Mouse (Mus musculus): ENCODE results near the gene Krt76.
A peak's percentile ranks its signal among the peaks of the same experiment; 100 is the strongest.

The Krt76 gene

DNA sequence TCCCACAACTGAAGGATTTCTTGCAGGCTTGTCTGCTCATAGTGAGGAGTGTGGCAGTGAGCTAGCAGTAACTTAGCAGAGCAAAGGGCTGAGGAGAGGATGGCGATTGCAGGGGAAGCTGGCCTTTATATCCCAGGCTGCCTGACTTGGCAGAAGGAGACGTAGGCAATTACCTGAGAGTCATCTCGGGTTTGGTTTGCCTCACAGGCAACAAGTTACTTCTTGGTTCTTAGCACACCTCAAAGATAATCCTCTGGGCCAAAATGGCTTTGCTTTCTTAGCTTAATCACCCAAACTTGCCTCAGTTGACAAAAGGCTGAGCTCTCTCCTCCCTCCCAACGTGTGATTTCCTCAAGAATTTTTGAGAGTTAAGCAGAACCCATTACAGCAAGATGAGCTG lies at the start of gene Krt76:
Gene Krt76, minus strand, starts transcription at position 101 of the 400 bp plus-strand sequence.
- DNase-seq (ENCODE audit: low read depth), result no peak

DNA sequence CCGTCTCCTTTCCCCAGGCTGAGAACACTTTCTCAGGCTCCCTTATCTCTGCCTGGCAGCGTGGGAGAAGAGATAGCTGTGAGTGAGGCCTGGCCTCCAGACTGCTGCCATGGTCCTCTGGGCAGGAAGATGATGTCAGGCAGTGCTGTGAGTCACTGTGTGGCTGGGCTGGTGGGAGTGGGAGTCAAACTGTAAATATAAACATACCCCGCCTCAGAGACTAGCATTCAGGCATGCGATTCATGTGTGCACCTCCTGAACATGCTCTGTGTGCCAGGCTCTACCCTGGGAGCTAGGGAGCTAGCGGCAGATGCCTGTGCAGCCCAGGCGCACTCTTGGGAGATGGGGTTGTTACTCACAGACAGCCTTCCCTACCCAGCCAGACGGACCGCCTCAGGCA lies 49.2 kb upstream of the Krt76 start:
- peak; percentile 48 for DNase-seq (ENCODE audit: low read depth)

DNA sequence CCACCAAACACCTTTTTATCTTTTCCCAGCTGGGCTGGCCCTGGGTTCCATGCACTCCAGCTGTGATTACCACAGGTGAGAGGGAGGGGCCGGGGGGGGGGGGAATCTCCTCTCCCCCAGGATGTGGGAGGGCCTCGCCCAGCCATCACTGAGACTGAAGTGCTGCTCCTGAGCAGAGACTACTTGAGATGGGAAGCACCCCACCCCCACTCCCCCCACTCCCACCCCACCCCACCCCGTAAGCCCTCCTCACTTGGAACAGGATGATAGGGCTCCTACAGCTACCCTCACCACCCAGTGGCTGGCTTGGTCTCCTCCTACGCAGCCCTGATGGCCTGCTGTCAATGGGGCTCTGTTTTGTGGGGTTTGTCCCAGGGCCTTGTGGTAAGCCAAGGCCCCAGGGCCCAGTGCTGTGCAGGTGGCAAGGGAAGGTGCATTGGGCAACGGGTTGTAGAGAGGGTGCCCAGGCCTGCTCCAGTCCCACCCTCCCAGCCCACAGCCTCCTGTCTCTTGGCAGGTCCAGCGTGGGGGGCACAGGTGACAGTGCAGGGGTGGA lies 47.6 kb upstream of the Krt76 start, which contains the start of gene Krt79:
Gene Krt79, minus strand, starts transcription at position 51 of the 556 bp plus-strand sequence.
- DNase-seq (ENCODE audit: low read depth), result no peak

DNA sequence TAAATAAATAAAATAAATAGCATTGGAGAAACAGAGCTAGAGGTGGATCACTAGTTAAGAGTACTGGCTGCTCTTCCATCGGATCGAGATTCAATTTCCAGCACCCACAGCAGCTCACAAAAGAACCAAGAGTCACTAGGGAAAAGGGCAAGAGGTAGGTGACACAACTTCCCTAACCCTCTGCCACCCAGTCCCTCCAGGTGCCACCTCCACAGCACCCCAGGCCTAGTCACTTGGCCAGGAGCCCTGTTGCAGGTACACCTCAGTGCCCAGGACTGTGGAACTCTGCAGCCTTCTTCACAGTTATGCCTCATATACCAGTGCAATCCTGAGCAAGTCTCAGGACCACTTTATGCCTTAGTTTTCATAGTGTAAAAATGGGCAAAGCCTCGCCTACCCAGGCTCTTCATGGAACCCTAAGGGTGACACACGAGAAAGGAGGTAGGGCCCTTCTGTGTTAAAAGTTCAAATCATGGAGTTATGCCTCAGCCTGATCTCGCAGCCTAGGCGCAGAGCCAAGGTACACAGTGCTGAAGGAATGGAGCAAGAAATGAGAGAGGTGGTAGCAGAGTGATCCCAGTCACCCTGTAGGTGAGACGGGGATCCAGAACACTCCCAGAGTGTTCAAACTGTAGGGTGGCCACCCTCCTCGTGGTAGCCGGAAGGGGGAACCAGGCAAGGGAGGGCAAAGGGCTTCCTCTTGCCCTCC lies 46.0 kb upstream of the Krt76 start:
- no peak for DNase-seq (ENCODE audit: low read depth)

DNA sequence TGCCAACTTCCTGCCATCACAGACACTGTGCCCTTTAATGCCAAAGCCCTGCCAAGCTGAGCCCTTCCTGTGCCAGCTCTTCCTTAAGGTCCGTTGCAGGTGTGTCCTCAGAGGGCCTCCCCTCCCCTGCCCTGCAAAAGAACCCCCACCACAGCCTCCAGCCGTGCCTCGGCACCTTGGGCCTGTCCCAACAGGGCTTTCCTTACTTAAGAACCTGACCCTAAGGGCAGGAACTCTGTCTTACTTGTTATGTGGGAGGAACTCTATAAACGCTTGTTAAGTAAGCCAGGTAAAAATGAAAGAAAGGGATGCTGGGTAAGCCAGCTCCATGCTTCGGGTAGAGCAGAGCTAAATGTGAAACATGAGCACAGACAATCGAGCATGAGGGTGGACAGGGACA lies 40.3 kb upstream of the Krt76 start:
- DNase-seq (ENCODE audit: low read depth), result no peak

DNA sequence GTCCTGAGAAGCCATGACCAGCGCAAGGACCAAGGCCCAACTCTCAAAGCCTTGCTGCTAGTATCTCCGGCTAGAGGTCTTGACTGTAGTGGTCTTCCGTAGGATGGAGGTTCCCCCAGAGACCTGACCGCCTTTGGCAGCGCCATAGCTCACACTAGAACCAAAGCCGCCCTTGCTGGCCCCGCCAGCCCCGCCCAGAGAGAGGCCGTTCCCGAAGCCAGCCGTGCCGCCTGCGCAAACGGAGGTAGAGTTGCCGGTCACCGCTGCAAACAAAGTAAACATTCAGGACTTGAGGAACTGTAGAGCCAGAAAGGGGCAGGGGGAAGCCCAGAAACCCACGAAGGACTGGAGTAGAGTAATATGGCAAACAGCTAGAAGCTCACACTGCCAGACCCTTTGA lies 36.9 kb upstream of the Krt76 start:
- no peak for DNase-seq (ENCODE audit: low read depth)

DNA sequence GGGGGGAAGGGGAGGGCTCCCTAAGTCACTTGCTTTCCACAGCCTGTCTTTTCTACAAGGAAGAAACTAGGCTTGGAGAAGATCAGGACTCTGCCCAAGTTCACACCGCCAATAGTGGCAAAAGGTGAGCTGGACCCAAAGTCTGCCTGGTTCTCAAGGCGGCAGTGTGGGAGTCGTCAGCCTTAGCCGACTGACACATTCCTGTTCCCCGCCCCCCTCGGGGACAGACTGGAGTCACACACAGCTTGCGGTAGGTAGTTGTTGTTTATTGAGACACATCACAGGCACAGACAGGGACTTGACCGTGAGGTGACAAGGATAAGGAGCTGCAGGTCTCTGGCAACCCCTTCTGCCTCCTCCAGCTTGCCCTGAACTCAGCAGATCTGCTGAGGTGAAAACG lies 36.4 kb upstream of the Krt76 start:
- no peak for DNase-seq (ENCODE audit: low read depth)

DNA sequence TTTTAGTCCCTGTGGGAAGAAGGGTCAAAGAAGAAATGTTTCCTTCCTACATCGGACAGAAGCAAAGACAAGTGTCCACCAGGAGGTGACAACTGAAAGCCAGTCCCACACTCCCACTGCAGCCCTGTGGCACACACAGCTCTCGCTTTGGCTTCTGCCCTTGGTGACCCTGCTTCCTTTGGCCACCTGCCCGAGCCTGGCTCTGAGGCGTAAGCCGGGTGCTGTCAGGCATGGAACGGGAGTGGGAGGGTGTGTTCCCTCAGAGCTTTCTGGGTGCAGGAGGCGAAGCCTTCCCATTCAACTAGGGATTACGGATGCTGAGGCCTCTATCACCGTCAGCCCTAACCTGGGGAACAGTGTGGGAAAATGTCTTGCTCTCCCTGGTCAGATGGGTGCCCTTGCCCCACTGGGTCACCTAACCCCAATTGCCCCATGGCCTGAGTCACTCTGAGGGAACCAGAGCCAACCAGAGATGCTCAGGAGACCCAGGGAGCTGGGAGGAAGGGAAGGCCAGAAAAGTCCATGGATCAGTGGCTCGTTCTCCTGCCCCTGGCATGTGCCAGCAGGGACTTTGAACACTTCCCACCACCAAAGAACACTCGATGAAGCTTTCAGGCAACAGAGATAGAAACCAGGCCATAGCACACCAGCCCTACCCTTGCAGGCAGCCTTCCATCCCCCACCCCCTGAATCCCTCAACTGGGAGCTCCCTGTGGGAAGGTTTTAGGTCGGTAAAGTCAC lies 34.8 kb upstream of the Krt76 start:
- no peak for DNase-seq (ENCODE audit: low read depth)

DNA sequence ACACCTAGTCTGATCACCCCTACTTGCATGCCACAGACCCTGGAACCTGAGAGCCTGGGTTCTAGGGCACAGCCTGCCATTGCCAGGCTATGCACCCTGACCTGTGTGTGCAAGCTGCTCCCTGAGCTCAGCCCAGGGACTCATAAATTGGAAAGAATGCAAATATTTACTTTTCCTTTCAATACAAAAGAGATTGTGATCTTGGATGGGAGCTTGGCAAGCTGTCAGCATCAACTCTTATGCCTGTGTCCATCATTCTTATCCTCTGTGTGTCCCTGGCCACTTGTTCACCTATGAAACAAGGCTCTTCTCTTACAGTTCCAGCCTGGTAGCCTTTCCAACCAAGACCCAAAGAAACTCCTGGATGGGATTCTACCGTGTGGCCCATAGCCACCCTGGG lies 32.3 kb upstream of the Krt76 start:
- no peak for DNase-seq (ENCODE audit: low read depth)

DNA sequence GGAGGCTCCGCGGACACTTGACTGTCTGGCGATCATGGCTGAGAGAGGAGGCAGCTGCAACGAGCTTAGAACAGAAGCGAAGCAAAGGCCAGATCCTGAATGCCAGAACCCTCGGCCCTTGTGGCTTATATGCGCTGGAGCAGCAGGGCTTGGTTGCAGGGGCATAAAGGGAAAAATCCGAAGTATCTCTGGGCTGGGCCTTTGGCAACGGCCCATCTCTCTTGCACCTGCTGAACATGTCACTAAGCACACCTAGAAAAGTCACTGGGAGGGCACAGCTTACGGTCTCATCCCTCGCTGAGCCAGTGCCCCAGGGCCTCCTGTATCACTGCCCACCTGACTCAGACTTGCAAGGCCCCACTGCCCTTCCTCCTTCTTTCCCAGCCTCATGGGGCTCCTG lies 31.9 kb upstream of the Krt76 start, which contains the start of gene Krt4:
Gene Krt4, minus strand, starts transcription at position 101 of the 400 bp plus-strand sequence.
- DNase-seq (ENCODE audit: low read depth), result no peak

DNA sequence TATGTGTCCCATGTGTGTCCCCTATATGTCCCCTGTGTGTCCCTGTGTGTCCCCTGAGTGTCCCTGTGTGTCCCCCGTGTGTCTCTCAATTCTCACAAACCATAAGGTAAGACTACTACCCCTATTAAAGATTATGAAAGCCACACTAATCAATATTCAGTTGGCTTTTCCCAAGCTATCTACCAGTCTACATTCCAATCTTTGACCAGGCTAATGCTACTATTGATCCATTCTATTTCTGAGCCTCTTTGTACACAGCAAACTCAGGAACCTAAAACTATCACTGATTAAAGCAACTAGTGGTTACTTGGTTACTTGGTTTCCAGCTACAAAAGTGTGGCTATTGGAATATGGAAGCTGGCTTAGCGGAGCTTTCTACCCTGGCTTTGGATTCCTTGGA lies 29.6 kb upstream of the Krt76 start:
- no peak for DNase-seq (ENCODE audit: low read depth)

DNA sequence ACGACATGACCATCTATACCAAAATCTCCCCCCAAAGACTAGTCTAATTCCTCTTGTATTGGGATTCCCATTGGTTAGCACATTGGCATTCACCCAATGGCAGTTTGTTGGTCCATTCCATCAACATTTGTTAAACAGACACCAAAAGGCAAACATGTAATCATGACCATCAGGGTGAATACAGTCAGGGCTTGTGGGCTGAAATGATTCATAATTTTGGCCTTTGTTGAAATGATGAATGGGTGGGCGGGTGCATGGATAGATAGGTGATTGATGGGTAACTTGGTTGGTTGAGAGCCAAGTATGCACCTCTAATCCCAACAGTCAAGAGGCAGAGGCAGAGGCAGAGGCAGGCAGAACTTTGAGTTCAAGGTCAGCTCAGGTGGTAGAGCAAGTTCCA lies 23.4 kb upstream of the Krt76 start:
- no peak for DNase-seq (ENCODE audit: low read depth)

DNA sequence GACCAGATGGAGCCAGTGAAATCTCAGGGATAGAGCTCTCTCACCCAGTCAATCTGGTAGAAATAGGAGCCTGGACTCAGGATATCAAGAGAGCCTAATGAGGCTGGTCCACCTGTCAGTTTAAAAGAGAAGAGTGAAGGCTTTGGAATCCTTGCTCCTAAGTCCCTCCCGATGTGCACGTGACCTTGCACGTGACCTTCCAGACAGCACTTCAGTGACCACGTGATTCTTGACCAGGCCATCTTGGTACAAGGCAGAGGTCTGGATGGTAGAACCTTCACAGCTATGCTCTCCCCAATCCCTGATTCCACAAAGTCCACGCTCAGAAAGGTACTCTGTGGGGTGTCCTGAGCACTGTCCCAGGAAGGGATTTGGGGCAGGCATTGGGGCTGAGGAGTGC lies 12.1 kb upstream of the Krt76 start:
- no peak for DNase-seq (ENCODE audit: low read depth)

DNA sequence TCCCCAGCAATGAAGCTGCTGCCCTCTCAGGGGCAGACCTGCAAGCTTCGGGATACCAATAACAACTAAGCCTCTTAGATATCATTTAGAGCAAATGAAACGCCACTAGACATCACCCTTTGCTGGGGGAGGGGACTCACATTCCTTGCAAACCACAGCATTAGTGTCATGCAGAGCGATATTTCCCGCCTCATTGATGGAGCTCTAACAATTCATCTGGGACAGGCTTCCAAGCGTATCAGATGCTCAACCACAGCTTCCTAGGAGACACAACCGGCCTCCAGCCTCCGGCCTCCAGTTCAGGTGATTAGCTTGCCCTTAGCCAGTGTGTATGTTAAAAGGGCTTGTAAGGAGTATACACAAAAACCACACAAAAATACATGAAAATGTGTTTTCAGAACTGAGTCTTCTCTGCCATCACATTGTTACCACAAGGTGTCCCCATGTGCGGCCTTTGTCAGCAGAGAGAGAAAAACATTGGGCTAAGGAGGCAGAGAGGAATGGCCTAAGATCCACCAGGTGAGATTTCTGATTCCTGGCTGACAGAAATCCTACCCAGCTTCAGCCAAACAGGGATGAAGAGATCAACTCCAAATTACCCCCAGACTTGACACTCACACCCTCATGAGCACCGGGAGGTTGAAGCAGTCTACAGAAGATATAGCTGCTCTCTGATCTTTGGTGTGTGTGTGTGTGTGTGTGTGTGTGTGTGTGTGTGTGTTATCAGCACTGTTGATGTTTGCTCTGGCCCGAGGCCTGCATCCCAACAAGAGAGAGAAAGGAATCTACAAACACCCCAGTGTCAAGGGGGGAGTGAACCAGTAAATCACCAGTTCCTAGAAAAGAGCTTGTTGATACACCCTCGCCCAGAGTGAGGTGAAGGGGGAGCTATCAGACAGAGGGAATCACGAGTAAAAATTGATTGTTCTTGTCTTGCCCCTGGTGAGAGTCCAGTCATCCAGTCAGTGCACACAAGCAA lies 9.7 kb upstream of the Krt76 start:
- no peak for DNase-seq (ENCODE audit: low read depth)

DNA sequence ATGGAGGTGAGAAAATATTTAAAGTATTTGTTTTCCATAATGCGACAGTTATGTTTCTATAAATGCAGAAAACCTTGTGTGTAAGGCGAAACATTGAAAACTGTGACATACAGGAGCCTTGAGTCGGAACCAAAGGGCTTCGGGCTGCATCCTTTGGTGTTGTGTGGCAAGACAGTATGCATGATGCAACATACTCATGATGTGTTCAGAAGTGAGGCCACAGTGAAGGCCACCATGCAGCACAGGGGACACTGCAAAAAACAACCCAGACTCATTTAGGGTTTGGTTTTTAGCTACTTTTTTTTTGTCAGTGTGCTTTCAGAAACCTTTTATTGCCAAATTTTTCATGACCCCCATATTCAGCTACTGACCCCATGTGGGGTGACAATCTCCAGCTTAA lies 2.5 kb upstream of the Krt76 start:
- no peak for DNase-seq (ENCODE audit: low read depth)

DNA sequence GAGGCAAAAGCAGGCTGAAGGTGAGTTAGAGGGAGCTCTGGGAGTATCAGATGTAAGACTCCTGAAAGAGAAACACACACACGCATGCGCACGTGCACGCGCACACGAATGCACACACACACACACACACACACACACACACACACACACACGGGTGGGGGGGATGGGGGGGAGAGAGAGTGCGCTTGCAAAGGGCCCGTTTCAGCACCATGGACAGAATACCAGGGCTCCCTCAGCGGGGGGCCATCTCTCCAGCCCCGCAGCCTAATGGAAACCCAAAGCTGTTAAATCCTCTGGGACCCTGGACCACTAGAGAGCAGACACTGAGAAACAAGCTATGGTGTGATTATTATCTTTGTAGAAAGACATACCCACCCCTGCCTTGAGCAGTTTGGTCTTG lies 12.9 kb downstream of the Krt76 start:
- no peak for DNase-seq (ENCODE audit: low read depth)

DNA sequence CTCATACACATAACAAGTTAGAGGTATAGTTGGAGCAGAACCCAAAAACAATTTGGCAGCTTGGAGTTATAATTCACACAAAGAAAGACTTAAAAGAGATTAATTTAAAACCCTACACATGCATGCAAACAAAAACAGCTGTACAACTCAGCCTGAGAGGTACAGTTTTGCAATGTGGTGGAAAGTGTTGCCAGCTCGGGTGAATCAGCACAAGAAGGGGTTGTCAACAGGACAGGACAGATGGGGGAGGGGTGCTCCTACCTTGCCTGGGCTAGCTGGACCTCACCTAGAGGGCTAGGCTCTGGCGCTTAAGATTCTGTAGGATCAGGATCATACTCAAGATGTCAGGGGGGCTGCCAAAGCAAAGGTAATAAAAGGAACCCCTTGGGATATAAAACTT lies 14.7 kb downstream of the Krt76 start:
- no peak for DNase-seq (ENCODE audit: low read depth)

DNA sequence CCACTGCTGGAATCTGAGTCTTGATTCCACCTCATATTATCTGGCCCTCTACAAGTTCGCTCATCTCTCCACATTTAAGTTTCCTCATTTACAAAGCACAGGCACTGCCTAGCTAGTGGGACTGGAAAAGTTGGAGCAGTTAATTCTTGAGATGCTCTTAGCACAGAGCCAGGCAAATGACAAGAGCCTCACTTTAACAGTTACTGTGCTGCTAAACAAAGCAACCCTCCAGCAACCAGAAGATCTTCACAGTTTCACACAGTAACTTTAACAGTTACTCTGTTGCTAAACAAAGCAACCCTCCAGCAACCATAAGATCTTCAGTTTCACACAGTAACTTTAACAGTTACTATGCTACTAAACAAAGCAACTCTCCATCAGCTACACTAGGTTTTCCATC lies 18.3 kb downstream of the Krt76 start:
- no peak for DNase-seq (ENCODE audit: low read depth)

DNA sequence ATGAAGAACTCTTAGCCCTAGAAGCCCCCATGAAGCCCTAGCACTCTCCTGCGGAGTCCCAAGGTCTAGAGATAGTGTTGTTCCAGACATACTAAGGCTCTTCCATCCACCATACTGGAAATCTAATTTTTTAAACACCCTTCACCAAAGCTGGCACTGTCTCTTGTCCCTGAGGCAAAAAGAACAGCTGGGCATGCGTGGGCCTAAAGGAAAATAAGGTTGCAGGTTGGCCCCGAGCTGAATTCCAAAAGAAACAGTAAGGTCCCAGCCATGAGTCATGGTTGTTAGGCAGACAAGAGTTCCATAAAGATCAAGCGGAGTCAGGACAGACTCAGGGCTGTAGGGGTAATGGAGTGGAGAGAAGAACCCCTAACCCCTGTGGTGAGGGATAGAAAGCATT lies 19.5 kb downstream of the Krt76 start:
- DNase-seq (ENCODE audit: low read depth), result no peak

DNA sequence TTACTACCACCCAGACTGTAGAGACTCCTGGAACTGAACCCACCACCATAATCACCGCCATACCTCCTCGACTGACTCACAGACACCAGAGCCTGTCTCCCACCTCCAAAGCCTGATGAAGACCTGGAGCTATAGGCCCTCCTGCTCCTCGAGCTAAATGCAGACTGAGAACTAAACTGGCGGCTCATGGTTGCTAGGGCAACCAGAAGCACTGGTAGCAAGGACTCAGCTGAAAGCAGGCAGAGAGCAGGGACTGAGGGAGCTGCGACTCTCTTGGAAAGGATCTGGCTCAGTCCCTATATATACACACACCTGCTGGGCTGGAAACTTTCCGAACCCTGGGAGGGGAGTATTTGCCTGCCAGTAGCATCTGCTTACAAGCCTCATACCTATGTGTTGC lies 23.3 kb downstream of the Krt76 start, which contains the start of gene Krt77:
Gene Krt77, minus strand, starts transcription at position 275 of the 400 bp plus-strand sequence.
- no peak for DNase-seq (ENCODE audit: low read depth)

DNA sequence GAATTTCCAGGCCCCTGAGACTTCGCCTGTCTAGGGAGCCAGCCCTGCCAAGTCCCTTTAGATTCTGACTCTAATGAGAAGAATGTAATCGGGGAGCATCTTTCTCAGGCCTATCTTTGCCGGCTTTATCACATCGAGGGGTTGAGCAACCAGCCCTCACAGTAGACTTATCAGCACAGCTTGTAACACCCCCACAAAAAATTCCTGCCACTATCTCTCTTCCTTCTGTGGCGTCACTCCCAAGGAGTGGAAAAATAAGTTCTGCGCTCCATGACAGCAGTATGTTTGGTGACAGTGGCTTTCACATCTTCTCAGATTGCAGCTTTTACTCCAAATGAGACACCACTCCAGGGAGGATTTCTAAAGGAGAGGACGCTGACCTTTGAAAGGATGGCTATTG lies 26.0 kb downstream of the Krt76 start:
- DNase-seq (ENCODE audit: low read depth), result no peak

Measured in fibroblast of lung, adult 2 months (primary cell).